Mouse (Mus musculus): ENCODE measurements around the gene Ptpre. TPM values are rescaled to one million over a fixed set of nuclear protein-coding genes. Genes with fewer than 3 reads are reported as not detected.
A peak's percentile ranks its signal among the peaks of the same experiment; 100 is the strongest.

Ptpre gene
- polyA plus RNA-seq, 1 experiment: 2.4 TPM

GRCm38 (mm10) chr7:135509272-135509671 is 28.0 kb upstream of the Ptpre start:
- H3K4me3 ChIP-seq: no peak overlapping the region
- H3K36me3 ChIP-seq (ENCODE audit: control insufficient read depth, insufficient read depth): no peaks in the 10 kb centered on the region
- H3K27me3 ChIP-seq (ENCODE audit: control insufficient read depth, insufficient read depth, insufficient read length): no peaks in the 10 kb centered on the region
- peak overlapping the region; percentile 15 for H3K4me2 ChIP-seq (ENCODE audit: low read depth)
- H3K79me2 ChIP-seq (ENCODE audit: control insufficient read depth, insufficient read depth): no peaks in the 10 kb centered on the region
- no peak overlapping the region for H3ac ChIP-seq (ENCODE audit: control insufficient read depth, insufficient read length)
- no peak for TF ChIP-seq USF1 (IDR thresholded peaks at IDR 0.05; ENCODE audit: low read depth)
- TF ChIP-seq TCF3 (IDR thresholded peaks at IDR 0.05; ENCODE audit: insufficient read length, low read depth): no peak
- no peak for TF ChIP-seq MYOG (IDR thresholded peaks at IDR 0.05; ENCODE audit: control insufficient read depth in 1 of 3, insufficient read depth in 1 of 3, insufficient read length in 2 of 3, low read depth in 2 of 3)
- TF ChIP-seq REST (IDR thresholded peaks at IDR 0.05; ENCODE audit: insufficient read depth, insufficient read length): no peak
- TF ChIP-seq POLR2AphosphoS2 (IDR thresholded peaks at IDR 0.05; ENCODE audit: insufficient read length, low read depth): no peak
- TF ChIP-seq E2F4 (IDR thresholded peaks at IDR 0.05; ENCODE audit: insufficient read depth): no peak
- TF ChIP-seq CEBPB (IDR thresholded peaks at IDR 0.05; ENCODE audit: insufficient read depth, poor library complexity, severe bottlenecking): no peak
- TF ChIP-seq POLR2A (IDR thresholded peaks at IDR 0.05; ENCODE audit: insufficient read length, low read depth): no peak
- TF ChIP-seq TCF12 (IDR thresholded peaks at IDR 0.05; ENCODE audit: insufficient read depth, poor library complexity, severe bottlenecking): no peak

GRCm38 (mm10) chr7:135510431-135510830 is 26.9 kb upstream of the Ptpre start:
- Histone ChIP-seq H3K4me3 (no peak overlapping the region), H3K79me2 (ENCODE audit: control insufficient read depth, insufficient read depth) (no peaks in the 10 kb centered on the region), H3K4me2 (ENCODE audit: low read depth) (no peak overlapping the region), H3ac (ENCODE audit: control insufficient read depth, insufficient read length) (no peak overlapping the region), H3K36me3 (ENCODE audit: control insufficient read depth, insufficient read depth) (no peaks in the 10 kb centered on the region), H3K27me3 (ENCODE audit: control insufficient read depth, insufficient read depth, insufficient read length) (no peaks in the 10 kb centered on the region)
- no peak for TF ChIP-seq MYOD1 (IDR thresholded peaks at IDR 0.05; ENCODE audit: control insufficient read depth in 1 of 3, insufficient read length in 2 of 3, low read depth in 2 of 3)
- TF ChIP-seq SRF (IDR thresholded peaks at IDR 0.05; ENCODE audit: control insufficient read depth, insufficient read length, low read depth): no peak
- no peak for TF ChIP-seq TCF12 (IDR thresholded peaks at IDR 0.05; ENCODE audit: insufficient read depth, poor library complexity, severe bottlenecking)
- no peak for TF ChIP-seq E2F4 (IDR thresholded peaks at IDR 0.05; ENCODE audit: insufficient read depth)
- no peak for TF ChIP-seq REST (IDR thresholded peaks at IDR 0.05; ENCODE audit: insufficient read depth, insufficient read length)

GRCm38 (mm10) chr7:135511723-135512122 is 25.6 kb upstream of the Ptpre start:
- H3ac ChIP-seq (ENCODE audit: control insufficient read depth, insufficient read length): no peak overlapping the region
- no peak overlapping the region for H3K4me3 ChIP-seq
- no peaks in the 10 kb centered on the region for H3K36me3 ChIP-seq (ENCODE audit: control insufficient read depth, insufficient read depth)
- TF ChIP-seq TCF3 (IDR thresholded peaks at IDR 0.05; ENCODE audit: insufficient read length, low read depth) (no peak), REST (IDR thresholded peaks at IDR 0.05; ENCODE audit: insufficient read depth, insufficient read length) (no peak), POLR2A (IDR thresholded peaks at IDR 0.05; ENCODE audit: insufficient read length, low read depth) (no peak), MAX (IDR thresholded peaks at IDR 0.05; ENCODE audit: low read depth) (no peak), CEBPB (IDR thresholded peaks at IDR 0.05; ENCODE audit: insufficient read depth, poor library complexity, severe bottlenecking) (no peak), TCF12 (IDR thresholded peaks at IDR 0.05; ENCODE audit: insufficient read depth, poor library complexity, severe bottlenecking) (no peak), USF1 (IDR thresholded peaks at IDR 0.05; ENCODE audit: low read depth) (no peak), SRF (IDR thresholded peaks at IDR 0.05; ENCODE audit: control insufficient read depth, insufficient read length, low read depth) (no peak), MYOD1 (IDR thresholded peaks at IDR 0.05; ENCODE audit: control insufficient read depth in 1 of 3, insufficient read length in 2 of 3, low read depth in 2 of 3) (no peak), MYOG (IDR thresholded peaks at IDR 0.05; ENCODE audit: control insufficient read depth in 1 of 3, insufficient read depth in 1 of 3, insufficient read length in 2 of 3, low read depth in 2 of 3) (no peak), E2F4 (IDR thresholded peaks at IDR 0.05; ENCODE audit: insufficient read depth) (no peak), POLR2AphosphoS2 (IDR thresholded peaks at IDR 0.05; ENCODE audit: insufficient read length, low read depth) (no peak)
- no peak overlapping the region for H3K4me2 ChIP-seq (ENCODE audit: low read depth)
- H3K27me3 ChIP-seq (ENCODE audit: control insufficient read depth, insufficient read depth, insufficient read length): no peaks in the 10 kb centered on the region
- H3K79me2 ChIP-seq (ENCODE audit: control insufficient read depth, insufficient read depth): no peaks in the 10 kb centered on the region

- TF ChIP-seq USF1 (IDR thresholded peaks at IDR 0.05; ENCODE audit: low read depth) (no peak), REST (IDR thresholded peaks at IDR 0.05; ENCODE audit: insufficient read depth, insufficient read length) (no peak), MAX (IDR thresholded peaks at IDR 0.05; ENCODE audit: low read depth) (no peak), POLR2A (IDR thresholded peaks at IDR 0.05; ENCODE audit: insufficient read length, low read depth) (no peak), CEBPB (IDR thresholded peaks at IDR 0.05; ENCODE audit: insufficient read depth, poor library complexity, severe bottlenecking) (no peak)
- H3K4me2 ChIP-seq (ENCODE audit: low read depth): no peak overlapping the region
- no peak overlapping the region for H3ac ChIP-seq (ENCODE audit: control insufficient read depth, insufficient read length)
- H3K79me2 ChIP-seq (ENCODE audit: control insufficient read depth, insufficient read depth): no peaks in the 10 kb centered on the region
- no peaks in the 10 kb centered on the region for H3K36me3 ChIP-seq (ENCODE audit: control insufficient read depth, insufficient read depth)
- H3K27me3 ChIP-seq (ENCODE audit: control insufficient read depth, insufficient read depth, insufficient read length): no peaks in the 10 kb centered on the region
- no peak overlapping the region for H3K4me3 ChIP-seq
These were observed 20.1 kb upstream of the Ptpre start for GRCm38 (mm10) chr7:135517191-135517590.

GRCm38 (mm10) chr7:135520241-135520640 is 17.0 kb upstream of the Ptpre start:
- no peak overlapping the region for H3K4me2 ChIP-seq (ENCODE audit: low read depth)
- no peak overlapping the region for H3ac ChIP-seq (ENCODE audit: control insufficient read depth, insufficient read length)
- H3K4me3 ChIP-seq: no peak overlapping the region
- H3K36me3 ChIP-seq (ENCODE audit: control insufficient read depth, insufficient read depth): no peaks in the 10 kb centered on the region
- TF ChIP-seq POLR2A (IDR thresholded peaks at IDR 0.05; ENCODE audit: insufficient read length, low read depth): no peak
- no peak for TF ChIP-seq REST (IDR thresholded peaks at IDR 0.05; ENCODE audit: insufficient read depth, insufficient read length)
- TF ChIP-seq MYOG (IDR thresholded peaks at IDR 0.05; ENCODE audit: control insufficient read depth in 1 of 3, insufficient read depth in 1 of 3, insufficient read length in 2 of 3, low read depth in 2 of 3): no peak
- no peak for TF ChIP-seq SRF (IDR thresholded peaks at IDR 0.05; ENCODE audit: control insufficient read depth, insufficient read length, low read depth)
- TF ChIP-seq POLR2AphosphoS2 (IDR thresholded peaks at IDR 0.05; ENCODE audit: insufficient read length, low read depth): no peak
- no peak for TF ChIP-seq MYOD1 (IDR thresholded peaks at IDR 0.05; ENCODE audit: control insufficient read depth in 1 of 3, insufficient read length in 2 of 3, low read depth in 2 of 3)
- TF ChIP-seq E2F4 (IDR thresholded peaks at IDR 0.05; ENCODE audit: insufficient read depth): no peak
- no peak for TF ChIP-seq TCF12 (IDR thresholded peaks at IDR 0.05; ENCODE audit: insufficient read depth, poor library complexity, severe bottlenecking)
- TF ChIP-seq MAX (IDR thresholded peaks at IDR 0.05; ENCODE audit: low read depth): no peak
- TF ChIP-seq CEBPB (IDR thresholded peaks at IDR 0.05; ENCODE audit: insufficient read depth, poor library complexity, severe bottlenecking): no peak
- no peak for TF ChIP-seq USF1 (IDR thresholded peaks at IDR 0.05; ENCODE audit: low read depth)
- no peak for TF ChIP-seq TCF3 (IDR thresholded peaks at IDR 0.05; ENCODE audit: insufficient read length, low read depth)
- H3K27me3 ChIP-seq (ENCODE audit: control insufficient read depth, insufficient read depth, insufficient read length): no peaks in the 10 kb centered on the region
- H3K79me2 ChIP-seq (ENCODE audit: control insufficient read depth, insufficient read depth): no peaks in the 10 kb centered on the region

Data from myocyte (in vitro differentiated cells).